Mouse (Mus musculus) cerebellum, adult 2 months (tissue): ENCODE results near the gene Ubtd2.

Experiments used
- CTCF ChIP-seq: fragments of 200-500 bp; IDR thresholded peaks from 2 replicates; pipeline ENCODE4 v1.5.1; 2011; ENCODE audit warnings: low read depth, mild to moderate bottlenecking, control low read depth, low read length, moderate library complexity, borderline replicate concordance; ENCODE audit not compliant: insufficient read depth
- POLR2A ChIP-seq: fragments of 200-500 bp; IDR thresholded peaks from 2 replicates; pipeline ENCODE4 v1.6.1; 2011; ENCODE audit warnings: low read length, control low read depth, borderline replicate concordance; ENCODE audit not compliant: insufficient read depth

DNA sequence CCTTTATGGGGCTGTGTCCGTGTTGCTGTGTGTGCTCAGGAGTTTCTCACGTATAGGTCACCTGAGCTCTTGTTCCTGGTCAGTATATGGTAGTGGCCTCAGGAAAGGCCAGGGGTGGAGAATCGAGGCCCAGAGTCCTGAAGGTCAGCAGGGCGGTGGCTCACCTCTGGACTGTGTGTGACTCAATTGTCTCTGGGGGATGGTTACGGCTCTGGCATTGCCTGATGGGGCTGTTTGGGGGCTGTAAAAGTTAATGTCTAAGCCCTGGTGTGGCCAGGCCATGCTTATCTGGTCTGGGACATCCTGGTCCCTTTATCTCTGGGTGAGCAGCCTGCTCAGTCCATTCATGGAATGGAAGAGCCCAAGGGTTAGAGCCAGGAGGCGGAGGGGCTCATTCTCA lies 111.0 kb downstream of the Ubtd2 start:
- TF ChIP-seq POLR2A (no peak), CTCF (no peak)
